Mouse (Mus musculus) stomach, postnatal 0 days (tissue): Measurements from ENCODE around the gene Sh2d7. TPM values are rescaled to one million over a fixed set of nuclear protein-coding genes. Genes with fewer than 3 reads are reported as not detected.

Experiments
- ATAC-seq: fragments of 200-750 bp; cut with Nextera tagmentation; 2 replicates; pipeline ENCODE4 v1.8.0; 2017; ENCODE audit not compliant: low FRiP score, low TSS enrichment
- DNase-seq: peaks from one replicate; pipeline ENCODE4 v3.0.0-alpha.2; 2016; ENCODE audit warnings: low spot score
- H3K27ac ChIP-seq: fragments of 300-500 bp; sonication (generic); replicated peaks from 2 replicates; pipeline ENCODE4 v1.5.1; 2014; ENCODE audit warnings: mild to moderate bottlenecking, control low read depth
- H3K27me3 ChIP-seq: fragments of 300-500 bp; sonication (generic); 2 replicates; pipeline ENCODE4 v1.6.1; 2014; ENCODE audit warnings: low read length; ENCODE audit not compliant: control insufficient read depth, insufficient read depth
- H3K36me3 ChIP-seq: fragments of 300-500 bp; sonication (generic); 2 replicates; pipeline ENCODE4 v1.6.1; 2014; ENCODE audit warnings: low read length, mixed read lengths; ENCODE audit not compliant: control insufficient read depth, insufficient read depth
- H3K4me1 ChIP-seq: fragments of 300-500 bp; sonication (generic); replicated peaks from 2 replicates; pipeline ENCODE4 v1.6.1; 2014; ENCODE audit warnings: antibody characterized with exemption; ENCODE audit not compliant: control insufficient read depth, insufficient read depth
- H3K4me2 ChIP-seq: fragments of 300-500 bp; sonication (generic); replicated peaks from 2 replicates; pipeline ENCODE4 v1.6.1; 2014; ENCODE audit warnings: low read depth, mild to moderate bottlenecking, control low read depth, moderate library complexity
- H3K4me3 ChIP-seq: fragments of 300-500 bp; sonication (generic); 2 replicates; pipeline ENCODE4 v1.5.1; 2014; ENCODE audit warnings: low read depth, low read length, control low read depth
- H3K9ac ChIP-seq: fragments of 300-500 bp; sonication (generic); 2 replicates; pipeline ENCODE4 v1.6.1; 2014; ENCODE audit warnings: mild to moderate bottlenecking, low read length, control low read depth, mixed read lengths
- H3K9me3 ChIP-seq: fragments of 300-500 bp; sonication (generic); 2 replicates; pipeline ENCODE4 v1.6.1; 2016; ENCODE audit warnings: low read length; ENCODE audit not compliant: control insufficient read depth
- CTCF ChIP-seq: IDR thresholded peaks from 2 replicates; pipeline ENCODE4 v1.5.1; 2016; ENCODE audit warnings: antibody characterized with exemption, low read depth, mild to moderate bottlenecking, moderate library complexity
- EP300 ChIP-seq: optimal IDR thresholded peaks from 2 replicates; pipeline ENCODE3; 2016; ENCODE audit warnings: antibody characterized with exemption
- WGBS: fragments of 180-500 bp; shearing (Covaris S2); extraction: QIAGEN DNeasy Blood & Tissue Kit; methylation state at CpG from one replicate; pipeline ENCODE4 v1.1.7; 2014; 5-methylcytosine and 5-hydroxymethylcytosine counted together
- polyA plus RNA-seq: library from polyadenylated mRNA; unstranded; fragments of >200 nt; fragmentation: Nextera tagmentation; extraction: Ambion mirVana; gene quantifications from 2 replicates; pipeline ENCODE4 v1.2.1, GENCODE M21; 2015

Sh2d7 gene
- 0.04 TPM in 2 replicates for polyA plus RNA-seq

GRCm38 (mm10) chr9:54538684-54539083 lies at the start of gene Sh2d7:
Gene Sh2d7, plus strand, starts transcription at chr9:54538984.
- no peaks in the 10 kb centered on the region for H3K9me3 ChIP-seq
- no peak for DNase-seq
- H3K27ac ChIP-seq = no peak within 1 kb of the TSS
- H3K9ac ChIP-seq = no peak within 1 kb of the TSS
- WGBS = 93% methylated on average over 14 of the region's 14 CpGs
- TF ChIP-seq CTCF (no peak), EP300 (no peak)
- no peak within 1 kb of the TSS for H3K4me2 ChIP-seq
- H3K4me1 ChIP-seq = no peaks in the 10 kb centered on the region
- no peak within 1 kb of the TSS for H3K4me3 ChIP-seq
- no peaks in the 10 kb centered on the region for H3K27me3 ChIP-seq
- no peaks in the 10 kb centered on the region for H3K36me3 ChIP-seq
- ATAC-seq = no peak

DNA sequence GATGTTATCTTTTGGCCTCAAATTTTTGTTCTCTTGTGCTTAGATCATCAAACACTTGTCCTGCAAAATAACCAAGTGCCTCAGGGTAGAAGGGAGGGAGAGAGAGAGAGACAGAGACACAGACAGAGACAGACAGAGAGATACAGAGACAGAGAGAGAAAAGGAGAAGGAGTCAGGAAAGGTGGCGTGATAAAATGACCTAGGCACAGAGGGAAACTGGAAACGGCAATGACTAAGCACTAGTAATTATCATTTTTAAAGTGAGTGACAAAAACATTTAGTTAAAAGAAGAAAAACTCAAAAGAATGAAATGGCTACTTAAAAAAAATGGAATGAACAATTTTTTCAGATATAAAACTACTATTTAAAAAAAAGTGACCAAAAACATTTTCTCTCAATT lies 49.2 kb upstream of the Sh2d7 start:
- Histone ChIP-seq H3K27me3 (no peaks in the 10 kb centered on the region), H3K4me1 (no peaks in the 10 kb centered on the region), H3K4me3 (no peak overlapping the region), H3K27ac (no peak overlapping the region), H3K9me3 (no peaks in the 10 kb centered on the region), H3K9ac (no peak overlapping the region), H3K4me2 (no peak overlapping the region), H3K36me3 (no peaks in the 10 kb centered on the region)
- no peak for DNase-seq
- ATAC-seq = no peak
- no peak for TF ChIP-seq CTCF
- TF ChIP-seq EP300 = no peak
- WGBS = 64% methylated on average over 2 of the region's 2 CpGs

- no peak overlapping the region for H3K9ac ChIP-seq
- no peaks in the 10 kb centered on the region for H3K9me3 ChIP-seq
- no peaks in the 10 kb centered on the region for H3K4me1 ChIP-seq
- ATAC-seq (no peak), DNase-seq (no peak)
- 89% methylated on average over 2 of the region's 2 CpGs for WGBS
- H3K27me3 ChIP-seq = no peaks in the 10 kb centered on the region
- TF ChIP-seq EP300 (no peak), CTCF (no peak)
- no peaks in the 10 kb centered on the region for H3K36me3 ChIP-seq
- H3K27ac ChIP-seq = no peak overlapping the region
- no peak overlapping the region for H3K4me3 ChIP-seq
- no peak overlapping the region for H3K4me2 ChIP-seq
Observed at GRCm38 (mm10) chr9:54490431-54490830, 48.4 kb upstream of the Sh2d7 start.

DNA sequence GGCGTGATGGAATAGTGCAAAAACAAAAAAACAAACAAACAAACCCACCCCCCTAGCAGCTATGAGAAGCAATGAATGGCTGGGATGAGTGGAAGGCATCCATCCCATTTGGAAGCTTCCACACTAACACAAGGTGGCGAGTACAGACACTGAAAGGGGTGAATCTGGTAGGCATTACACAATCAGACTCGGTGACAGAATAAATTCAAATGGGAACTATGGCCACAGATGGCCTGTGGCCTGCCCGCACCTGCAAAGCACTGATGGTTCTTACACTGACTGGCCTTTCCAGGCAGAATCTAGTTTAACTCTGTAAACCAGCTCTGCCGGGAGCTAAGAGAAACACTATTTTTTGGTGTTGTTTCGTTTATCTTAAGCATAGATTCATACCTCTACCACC lies 39.5 kb upstream of the Sh2d7 start:
- WGBS = 82% methylated on average over 6 of the region's 6 CpGs
- no peak overlapping the region for H3K4me3 ChIP-seq
- H3K36me3 ChIP-seq = no peaks in the 10 kb centered on the region
- H3K27me3 ChIP-seq = no peaks in the 10 kb centered on the region
- TF ChIP-seq CTCF = no peak
- no peak for TF ChIP-seq EP300
- H3K4me1 ChIP-seq = no peaks in the 10 kb centered on the region
- no peak overlapping the region for H3K4me2 ChIP-seq
- no peak overlapping the region for H3K27ac ChIP-seq
- no peaks in the 10 kb centered on the region for H3K9me3 ChIP-seq
- ATAC-seq = no peak
- no peak overlapping the region for H3K9ac ChIP-seq
- no peak for DNase-seq

DNA sequence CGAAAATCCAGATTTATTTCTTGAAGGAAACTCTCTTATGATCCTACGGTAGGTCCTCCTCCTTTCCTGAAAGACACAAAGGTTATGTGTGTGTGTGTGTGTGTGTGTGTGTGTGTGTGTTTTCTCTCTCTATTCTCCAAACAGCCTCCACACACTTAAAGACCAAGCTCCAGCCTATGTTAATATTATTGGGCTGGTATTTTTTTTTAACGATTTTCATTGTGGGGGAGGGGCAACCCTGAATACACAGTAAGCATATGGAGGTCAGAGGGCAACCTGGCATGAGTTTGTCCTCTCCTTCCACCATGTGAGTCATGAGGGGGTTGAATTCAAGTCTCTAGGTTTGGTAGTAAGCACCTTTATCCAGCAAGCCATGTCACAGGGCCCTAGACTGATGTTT lies 39.0 kb upstream of the Sh2d7 start:
- 81% methylated on average over 3 of the region's 3 CpGs for whole genome bisulfite sequencing
- Histone ChIP-seq H3K27me3 (no peaks in the 10 kb centered on the region), H3K4me2 (no peak overlapping the region), H3K27ac (no peak overlapping the region), H3K4me3 (no peak overlapping the region), H3K36me3 (no peaks in the 10 kb centered on the region), H3K4me1 (no peaks in the 10 kb centered on the region), H3K9ac (no peak overlapping the region), H3K9me3 (no peaks in the 10 kb centered on the region)
- DNase-seq = no peak
- no peak for TF ChIP-seq CTCF
- TF ChIP-seq EP300 = no peak
- ATAC-seq = no peak

DNA sequence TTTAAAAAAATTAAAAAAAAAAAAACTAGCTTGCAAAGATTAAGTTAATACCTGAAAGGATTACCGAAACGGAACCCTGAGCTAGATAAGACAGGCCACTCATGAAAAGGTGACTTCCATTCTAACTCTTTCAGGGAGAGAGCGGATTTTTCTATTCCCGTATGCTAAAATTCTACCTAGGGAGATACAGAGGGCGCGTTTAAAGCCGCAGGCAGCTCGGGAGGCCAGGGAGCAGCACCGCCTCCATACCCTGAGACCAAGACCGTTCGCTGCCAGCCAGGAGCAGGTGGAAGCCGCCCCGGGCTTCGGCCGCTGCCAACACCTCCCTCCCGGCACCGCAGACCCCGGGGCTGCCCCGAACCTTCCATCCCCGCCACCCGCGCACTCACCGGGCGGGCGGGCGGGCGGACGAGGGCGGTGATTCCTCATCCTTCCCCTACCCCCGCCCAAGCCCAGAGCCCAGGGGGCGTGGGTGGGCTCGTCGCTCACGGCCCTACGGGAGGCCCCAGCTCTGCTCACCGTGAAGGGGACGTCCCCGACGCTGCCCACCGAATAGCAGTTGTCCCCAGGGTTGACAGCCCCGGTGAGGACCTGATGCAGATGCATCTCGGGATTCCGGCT lies 37.8 kb upstream of the Sh2d7 start:
- H3K27me3 ChIP-seq = no peaks in the 10 kb centered on the region
- no peak for TF ChIP-seq EP300
- no peak for TF ChIP-seq CTCF
- H3K4me1 ChIP-seq = no peaks in the 10 kb centered on the region
- peak; percentile 53 for ATAC-seq
- H3K36me3 ChIP-seq = no peaks in the 10 kb centered on the region
- peak overlapping the region; percentile 30; the same call in 1 of the 2 replicates for H3K27ac ChIP-seq
- under 1% methylated on average over 35 of the region's 43 CpGs for WGBS
- H3K9ac ChIP-seq = peak overlapping the region; percentile 67
- H3K9me3 ChIP-seq = no peaks in the 10 kb centered on the region
- peak overlapping the region; percentile 72 for H3K4me3 ChIP-seq
- no peak for DNase-seq
- peak overlapping the region; percentile 99 for H3K4me2 ChIP-seq
